Mouse (Mus musculus) lung, adult 2 months (tissue): ENCODE data around the gene Evpl.

ENCODE experiments used
- CTCF ChIP-seq: fragments of 200-500 bp; IDR thresholded peaks from 2 replicates; pipeline ENCODE4 v1.5.1; 2011; ENCODE audit warnings: mild to moderate bottlenecking, low read length, control low read depth; ENCODE audit not compliant: insufficient read depth
- POLR2A ChIP-seq: fragments of 200-500 bp; IDR thresholded peaks from 2 replicates; pipeline ENCODE4 v1.6.1; 2011; ENCODE audit warnings: low read depth, mild to moderate bottlenecking, control low read depth, low read length, borderline replicate concordance; ENCODE audit errors: extremely low read depth

DNA sequence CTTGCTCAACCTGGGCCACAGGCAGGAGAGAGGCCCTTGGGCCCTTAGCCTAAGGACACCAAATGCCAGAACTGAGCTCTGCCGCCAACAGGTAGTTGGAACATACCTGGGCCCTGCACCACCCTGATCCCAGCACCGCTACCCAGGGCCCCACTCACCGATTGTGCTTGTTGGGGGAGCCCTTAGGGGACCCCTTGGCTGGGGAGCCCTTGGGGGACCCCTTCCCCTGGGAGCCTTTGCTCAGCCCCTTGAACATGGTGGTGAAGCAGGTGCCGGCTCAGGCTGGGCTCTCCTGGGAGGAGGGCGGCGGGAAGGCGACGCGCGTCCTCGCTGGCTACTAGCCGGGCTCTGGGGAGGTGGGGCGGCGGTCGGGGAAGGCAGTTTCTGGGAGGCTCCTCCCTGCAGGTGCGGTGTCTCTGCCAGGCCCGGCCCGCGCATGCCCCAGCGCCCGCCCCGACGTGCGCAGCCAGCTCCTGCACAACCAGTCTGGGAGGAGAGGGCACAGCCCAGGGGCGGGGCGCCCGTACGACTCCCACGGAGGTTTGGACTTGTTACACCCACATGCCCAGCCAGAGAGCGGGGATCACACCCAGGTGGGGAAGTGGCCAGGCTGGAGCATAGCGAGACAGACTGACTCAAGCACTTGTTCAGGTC, at the start of gene Evpl:
- TF ChIP-seq CTCF (no peak), POLR2A (no peak)
